Mouse (Mus musculus) liver, adult 2 months (tissue): ENCODE measurements around the gene Cd28.

Experiments used
- CTCF ChIP-seq: fragments of 200-500 bp; IDR thresholded peaks from 2 replicates; pipeline ENCODE4 v1.5.1; 2011; ENCODE audit warnings: low read depth, low read length, control low read depth
- POLR2A ChIP-seq: fragments of 200-500 bp; IDR thresholded peaks from 2 replicates; pipeline ENCODE4 v1.6.1; 2011; ENCODE audit warnings: low read length, control low read depth; ENCODE audit not compliant: insufficient read depth; ENCODE audit errors: extremely low read depth

GRCm38 (mm10) chr1:60805178-60805577 is 88.6 kb downstream of the Cd28 start:
- TF ChIP-seq CTCF = no peak
- no peak for TF ChIP-seq POLR2A
